Mouse (Mus musculus) C2C12 (cell line): ENCODE data around the gene Sema5b. TPM values are rescaled to one million over a fixed set of nuclear protein-coding genes. Genes with fewer than 3 reads are reported as not detected.

Experiments
- H3K27me3 ChIP-seq: one replicate; pipeline ENCODE4 v1.6.1; 2011; ENCODE audit not compliant: control insufficient read depth, insufficient read depth, insufficient read length
- H3K36me3 ChIP-seq: one replicate; pipeline ENCODE4 v1.6.1; 2011; ENCODE audit not compliant: control insufficient read depth, insufficient read depth
- H3K4me3 ChIP-seq: one replicate; pipeline ENCODE4 v1.5.1; 2011; ENCODE audit warnings: mild to moderate bottlenecking, control low read depth; ENCODE audit not compliant: poor library complexity, insufficient read depth, severe bottlenecking
- H3K79me2 ChIP-seq: one replicate; pipeline ENCODE4 v1.6.1; 2011; ENCODE audit not compliant: control insufficient read depth, insufficient read depth
- H3K79me3 ChIP-seq: one replicate; pipeline ENCODE4 v1.6.1; 2011; ENCODE audit warnings: low read depth, control low read depth
- H3ac ChIP-seq: one replicate; pipeline ENCODE3; 2011; ENCODE audit warnings: low read depth; ENCODE audit not compliant: control insufficient read depth, insufficient read length
- CEBPB ChIP-seq: IDR thresholded peaks from one replicate; pipeline ENCODE4 v1.6.1; 2011; ENCODE audit warnings: low read depth, mild to moderate bottlenecking, control low read depth, moderate library complexity
- CTCF ChIP-seq: IDR thresholded peaks from one replicate; pipeline ENCODE4 v1.5.1; 2011; ENCODE audit not compliant: control insufficient read depth, insufficient read depth, insufficient read length
- FOSL1 ChIP-seq: IDR thresholded peaks from one replicate; pipeline ENCODE4 v1.8.0; 2011; ENCODE audit warnings: mild to moderate bottlenecking, low read length; ENCODE audit not compliant: poor library complexity, insufficient read depth, severe bottlenecking
- MAX ChIP-seq: IDR thresholded peaks from one replicate; pipeline ENCODE4 v1.6.1; 2011; ENCODE audit warnings: mild to moderate bottlenecking, control low read depth
- MYOD1 ChIP-seq: IDR thresholded peaks from one replicate; pipeline ENCODE4 v1.6.1; 2011; ENCODE audit warnings: low read depth; ENCODE audit not compliant: control insufficient read depth, insufficient read length
- MYOG ChIP-seq: IDR thresholded peaks from one replicate; pipeline ENCODE4 v1.6.1; 2011; ENCODE audit not compliant: control insufficient read depth, insufficient read length; ENCODE audit errors: extremely low read depth
- USF1 ChIP-seq: IDR thresholded peaks from one replicate; pipeline ENCODE4 v1.6.1; 2011; ENCODE audit warnings: low read depth, mild to moderate bottlenecking, control low read depth, moderate library complexity
- polyA plus RNA-seq: library from polyadenylated mRNA; unstranded; fragments of >200 nt; fragmentation: generic; extraction: Trizol; gene quantifications from one replicate; pipeline ENCODE4 v1.2.1, GENCODE M21; 2012; ENCODE audit warnings: missing spikeins

The Sema5b gene
- polyA plus RNA-seq, 1 experiment: not detected

DNA sequence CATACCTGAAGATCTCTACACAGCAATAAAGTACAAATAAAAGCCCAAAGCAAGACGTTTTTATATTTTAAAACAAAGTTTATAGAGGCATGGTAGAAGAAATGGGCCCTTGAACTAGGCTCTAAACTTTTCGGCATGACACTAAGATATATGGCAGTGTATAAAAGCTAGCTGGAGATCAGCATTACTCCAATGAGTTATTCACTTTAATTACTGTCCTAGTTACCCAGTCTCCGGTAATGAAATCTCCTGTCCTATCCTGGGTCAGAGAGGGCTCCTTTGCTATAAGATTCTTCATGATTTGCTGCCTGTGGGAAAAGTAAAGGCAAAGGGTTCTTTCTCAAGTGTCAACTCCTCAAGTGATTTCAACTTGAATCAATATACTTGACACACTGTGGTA is 98.6 kb downstream of the Sema5b start:
- TF ChIP-seq MYOD1 (no peak), MYOG (no peak), FOSL1 (no peak)
- Histone ChIP-seq H3K79me2 (no peaks in the 10 kb centered on the region), H3K4me3 (no peak overlapping the region), H3K27me3 (peaks cover 6% of the 10 kb centered on the region), H3K79me3 (no peaks in the 10 kb centered on the region), H3K36me3 (no peaks in the 10 kb centered on the region), H3ac (no peak overlapping the region)

DNA sequence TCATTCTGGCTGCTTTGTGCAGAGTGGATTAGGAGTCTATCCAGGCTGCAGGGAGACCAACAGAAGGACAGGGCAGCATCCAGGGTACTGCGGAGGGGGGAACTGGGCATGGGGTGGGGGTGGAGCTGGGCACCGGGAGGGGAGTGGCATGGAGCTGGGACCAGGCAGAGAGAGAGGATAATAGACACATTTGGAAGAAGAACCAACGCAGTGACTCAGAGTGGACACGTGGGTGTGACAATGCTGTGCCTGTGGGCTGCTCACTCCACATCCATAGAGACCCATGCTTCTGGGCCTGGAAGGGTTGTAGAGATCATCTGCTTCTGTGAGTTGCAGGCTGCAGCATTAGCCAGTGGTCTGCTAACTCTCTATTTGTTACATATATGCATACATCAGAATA is 107.9 kb downstream of the Sema5b start:
- Histone ChIP-seq H3K79me2 (no peaks in the 10 kb centered on the region), H3K79me3 (no peaks in the 10 kb centered on the region), H3ac (no peak overlapping the region), H3K27me3 (peaks cover 9% of the 10 kb centered on the region), H3K4me3 (no peak overlapping the region), H3K36me3 (no peaks in the 10 kb centered on the region)
- TF ChIP-seq MYOD1 (no peak), CEBPB (no peak), MAX (no peak), FOSL1 (no peak), CTCF (no peak), MYOG (no peak), USF1 (no peak)

DNA sequence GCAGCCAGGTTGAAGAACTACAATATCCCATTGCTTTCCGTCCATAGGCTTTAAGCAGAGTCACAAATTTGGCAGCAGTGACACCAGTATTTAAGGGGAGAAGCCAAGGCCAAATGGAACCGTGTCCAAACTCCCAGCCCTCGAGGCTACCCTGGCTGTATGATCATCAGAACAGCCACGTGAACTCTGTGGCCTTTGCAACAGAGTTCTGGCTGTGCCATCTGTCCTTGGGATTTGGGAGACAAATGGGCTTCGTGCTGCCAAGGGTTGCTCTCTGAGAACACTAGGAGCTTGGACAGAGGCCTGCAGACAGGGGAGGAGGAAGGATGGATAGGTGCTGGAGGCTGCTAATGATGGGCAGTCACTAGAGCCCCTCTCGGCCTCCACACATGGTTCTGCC is 111.3 kb downstream of the Sema5b start:
- Histone ChIP-seq H3K36me3 (no peaks in the 10 kb centered on the region), H3K27me3 (peaks cover 12% of the 10 kb centered on the region), H3K79me2 (no peaks in the 10 kb centered on the region), H3ac (no peak overlapping the region), H3K79me3 (no peaks in the 10 kb centered on the region), H3K4me3 (no peak overlapping the region)
- TF ChIP-seq FOSL1 (no peak), CTCF (no peak), MYOG (no peak), MAX (no peak), CEBPB (no peak), USF1 (no peak), MYOD1 (no peak)

DNA sequence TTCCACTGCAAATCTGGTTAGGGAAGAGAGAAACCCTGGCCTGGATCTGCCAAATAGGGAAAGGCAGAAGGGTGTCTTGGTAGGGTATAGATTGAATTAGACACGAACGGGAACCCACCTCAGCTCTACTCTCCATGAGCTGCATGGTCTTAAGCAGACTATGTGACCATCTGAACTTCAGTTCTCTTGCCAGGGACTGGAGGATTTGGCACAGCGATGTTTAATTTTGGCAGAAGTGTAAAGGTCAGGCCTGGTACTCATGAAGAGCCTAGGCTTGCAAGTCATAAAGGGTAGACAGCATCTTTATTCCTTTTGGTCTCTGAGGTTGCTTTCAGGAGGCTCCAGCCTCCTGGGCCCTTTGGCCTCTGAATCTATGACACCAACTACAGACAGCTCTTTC is 111.8 kb downstream of the Sema5b start:
- Histone ChIP-seq H3ac (no peak overlapping the region), H3K27me3 (peaks cover 14% of the 10 kb centered on the region), H3K36me3 (no peaks in the 10 kb centered on the region), H3K4me3 (no peak overlapping the region), H3K79me3 (no peaks in the 10 kb centered on the region), H3K79me2 (no peaks in the 10 kb centered on the region)
- no peak for TF ChIP-seq MYOD1
- no peak for TF ChIP-seq MAX
- no peak for TF ChIP-seq CTCF
- no peak for TF ChIP-seq CEBPB

DNA sequence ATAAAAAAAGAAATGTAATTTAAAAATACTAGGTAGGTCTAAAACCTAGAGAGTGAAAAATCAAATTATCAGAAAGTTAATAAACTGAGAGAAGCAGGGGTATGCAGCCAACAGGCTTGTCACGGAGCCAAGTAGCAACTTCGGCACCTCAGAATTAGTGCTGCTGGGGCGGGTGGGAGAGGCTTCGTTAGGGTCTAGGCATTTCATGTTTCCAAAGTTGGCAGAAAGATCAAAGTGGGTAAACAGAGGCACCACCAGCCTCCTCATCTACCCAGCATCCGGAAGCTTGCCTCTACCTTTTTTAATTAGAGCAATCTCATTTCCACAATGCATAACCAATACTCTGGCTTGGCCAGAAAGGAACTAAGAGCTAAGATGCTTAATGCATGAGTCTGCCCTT is 113.0 kb downstream of the Sema5b start:
- Histone ChIP-seq H3K79me2 (no peaks in the 10 kb centered on the region), H3K27me3 (peaks cover 24% of the 10 kb centered on the region), H3ac (no peak overlapping the region), H3K36me3 (no peaks in the 10 kb centered on the region), H3K79me3 (no peaks in the 10 kb centered on the region), H3K4me3 (no peak overlapping the region)
- no peak for TF ChIP-seq CTCF
- no peak for TF ChIP-seq USF1
- no peak for TF ChIP-seq FOSL1
- TF ChIP-seq MYOD1: no peak
- TF ChIP-seq MYOG: no peak
- no peak for TF ChIP-seq MAX
- no peak for TF ChIP-seq CEBPB

DNA sequence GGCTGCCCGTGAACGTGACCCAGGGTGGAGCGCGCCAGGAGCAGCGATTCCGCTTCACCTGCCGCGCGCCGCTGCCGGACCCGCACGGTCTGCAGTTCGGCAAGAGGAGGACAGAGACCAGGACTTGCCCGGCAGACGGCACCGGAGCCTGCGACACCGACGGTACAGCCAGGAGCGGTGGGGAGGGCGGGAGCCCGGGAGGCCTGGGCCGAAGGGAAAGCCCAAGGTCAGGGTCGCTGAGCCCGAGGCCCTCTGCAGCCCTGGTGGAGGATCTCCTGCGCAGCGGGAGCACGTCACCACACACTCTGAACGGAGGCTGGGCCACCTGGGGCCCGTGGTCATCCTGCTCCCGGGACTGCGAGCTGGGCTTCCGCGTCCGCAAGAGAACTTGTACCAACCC is 119.3 kb downstream of the Sema5b start:
- Histone ChIP-seq H3ac (no peak overlapping the region), H3K27me3 (peaks cover 31% of the 10 kb centered on the region), H3K4me3 (no peak overlapping the region), H3K79me3 (no peaks in the 10 kb centered on the region), H3K79me2 (no peaks in the 10 kb centered on the region), H3K36me3 (no peaks in the 10 kb centered on the region)
- TF ChIP-seq CEBPB (no peak), CTCF (no peak), MAX (no peak)
